Mouse (Mus musculus) embryo, embryonic 10.5 days (tissue): ENCODE results near the gene Nepn.
A peak's percentile ranks its signal among the peaks of the same experiment; 100 is the strongest.

Experiments
- DNase-seq: peaks from one replicate; pipeline ENCODE4 v3.0.0-alpha.2; 2015; ENCODE audit warnings: low spot score

Gene Nepn

GRCm38 (mm10) chr10:52405160-52405559 is 16.4 kb downstream of the Nepn start:
- no peak for DNase-seq

- no peak for DNase-seq
These were observed 18.8 kb downstream of the Nepn start for GRCm38 (mm10) chr10:52407526-52407925.

GRCm38 (mm10) chr10:52415020-52415419 is 26.2 kb downstream of the Nepn start:
- no peak for DNase-seq

- no peak for DNase-seq
These were observed 27.7 kb downstream of the Nepn start for GRCm38 (mm10) chr10:52416458-52416857.

GRCm38 (mm10) chr10:52417299-52417997 is 28.7 kb downstream of the Nepn start, which contains the start of gene Nus1:
TSS of gene Nus1 (plus strand) at chr10:52417547.
- DNase-seq, result peak; percentile 98

GRCm38 (mm10) chr10:52417998-52418860 is 29.5 kb downstream of the Nepn start:
- DNase-seq, result peak; percentile 53

- no peak for DNase-seq
These were observed 30.2 kb downstream of the Nepn start for GRCm38 (mm10) chr10:52418931-52419330.

GRCm38 (mm10) chr10:52419402-52419801 is 30.6 kb downstream of the Nepn start:
- no peak for DNase-seq

- no peak for DNase-seq
These were observed 31.8 kb downstream of the Nepn start for GRCm38 (mm10) chr10:52420526-52420925.

- DNase-seq, result no peak
These were observed 32.9 kb downstream of the Nepn start for GRCm38 (mm10) chr10:52421716-52422115.

GRCm38 (mm10) chr10:52423097-52423496 is 34.3 kb downstream of the Nepn start:
- no peak for DNase-seq

GRCm38 (mm10) chr10:52426314-52426980 is 37.7 kb downstream of the Nepn start:
- no peak for DNase-seq

GRCm38 (mm10) chr10:52427634-52428415 is 39.1 kb downstream of the Nepn start:
- no peak for DNase-seq

GRCm38 (mm10) chr10:52430953-52431352 is 42.2 kb downstream of the Nepn start:
- DNase-seq, result no peak

GRCm38 (mm10) chr10:52434836-52435235 is 46.1 kb downstream of the Nepn start:
- DNase-seq, result no peak
